Comparison of ENCODE assay signal across 9 mouse cellular contexts in the genomic region with DNA sequence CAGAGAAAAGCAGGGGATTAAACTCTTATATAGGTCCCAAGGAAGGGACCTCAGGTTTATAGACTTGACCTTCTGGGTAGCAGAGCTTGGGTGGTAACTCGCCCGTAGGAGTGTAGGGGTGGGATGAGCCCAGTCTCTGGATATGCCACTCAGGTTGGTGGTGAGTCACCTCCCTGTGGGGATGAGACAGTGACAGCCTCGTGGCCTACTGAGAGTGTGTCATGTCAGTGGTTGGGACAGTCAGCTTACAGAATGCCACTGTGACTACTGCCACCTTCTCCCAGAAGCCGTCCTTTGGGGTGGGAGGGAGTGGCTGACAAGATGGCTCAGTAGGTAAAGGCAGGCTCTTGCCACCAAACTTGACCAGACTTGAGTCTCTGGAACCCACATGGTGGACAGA. TPM values are rescaled to one million over a fixed set of nuclear protein-coding genes. Genes with fewer than 3 reads are reported as not detected.
A peak's percentile ranks its signal among the peaks of the same experiment; 100 is the strongest.
DNase-seq lines count a peak whose midpoint lies in the region; ATAC-seq and TF ChIP-seq lines count a peak whose summit lies in the region.
"Had no signal": no experiment of that assay in that cellular context is flagged by ENCODE, and none has a peak within 500 bp of the region (broad histone marks: within the 10 kb centered on the region; RNA-seq: fewer than 3 reads in every experiment).

No protein-coding gene starts in this region.

- ATAC-seq in heart, embryonic 15.5 days (replicated peaks; ENCODE audit: insufficient number of reproducible peaks, insufficient read depth, low FRiP score, low read depth) = no peak
- no peak for ATAC-seq in intestine, postnatal 0 days

- no peaks in the 10 kb centered on the region for H3K9me3 ChIP-seq in heart, embryonic 15.5 days (replicated peaks)
- no peaks in the 10 kb centered on the region for H3K9me3 ChIP-seq in intestine, postnatal 0 days (ENCODE audit: control insufficient read depth)

- no peak for DNase-seq in heart, adult 8-10 months (ENCODE audit: low spot score)
- DNase-seq in 3134 (ENCODE audit: extremely low read depth, insufficient read length, low spot score) = peak; percentile 82
- DNase-seq in thymus, postnatal 4 days = no peak
- no peak for DNase-seq in urinary bladder, postnatal 36 days (ENCODE audit: low spot score in 2 of 2)
- DNase-seq: kidney, adult 2 months; lung, postnatal 14 days had no signal

- no peaks in the 10 kb centered on the region; the same call in 1 of the 2 replicates for H3K36me3 ChIP-seq in heart, embryonic 15.5 days
- H3K36me3 ChIP-seq in C2C12 (ENCODE audit: control insufficient read depth, insufficient read depth) = peaks cover 27% of the 10 kb centered on the region
- H3K36me3 ChIP-seq in intestine, postnatal 0 days (ENCODE audit: control insufficient read depth, insufficient read depth) = peaks cover 8% of the 10 kb centered on the region; the same call in 1 of the 2 replicates

- H3K4me3 ChIP-seq in heart, embryonic 15.5 days = no peak overlapping the region
- H3K4me3 ChIP-seq in C2C12 (ENCODE audit: insufficient read depth, poor library complexity, severe bottlenecking) = no peak overlapping the region
- no peak overlapping the region for H3K4me3 ChIP-seq in intestine, postnatal 0 days (ENCODE audit: low read depth, low read length)

- 82% methylated on average over 4 of the region's 4 CpGs for WGBS in heart, embryonic 15.5 days
- 68% methylated on average over 4 of the region's 4 CpGs for WGBS in intestine, postnatal 0 days

- no peak overlapping the region for H3K9ac ChIP-seq in heart, embryonic 15.5 days
- H3K9ac ChIP-seq in intestine, postnatal 0 days (ENCODE audit: low read depth, low read length) = no peak overlapping the region

- TF ChIP-seq CTCF in C2C12 (IDR thresholded peaks at IDR 0.05; ENCODE audit: control insufficient read depth, insufficient read depth, insufficient read length) = no peak
- TF ChIP-seq CTCF in intestine, postnatal 0 days (IDR thresholded peaks at IDR 0.05; ENCODE audit: low read depth) = no peak

- H3K79me2 ChIP-seq in C2C12 (ENCODE audit: control insufficient read depth, insufficient read depth) = no peaks in the 10 kb centered on the region

- H3K27me3 ChIP-seq in heart, embryonic 15.5 days = no peaks in the 10 kb centered on the region
- H3K27me3 ChIP-seq in C2C12 (ENCODE audit: control insufficient read depth, insufficient read depth, insufficient read length) = no peaks in the 10 kb centered on the region
- no peaks in the 10 kb centered on the region for H3K27me3 ChIP-seq in intestine, postnatal 0 days (replicated peaks; ENCODE audit: control insufficient read depth, insufficient read depth, low read length)

- H3K27ac ChIP-seq in heart, embryonic 15.5 days = peak overlapping the region; percentile 98
- H3K27ac ChIP-seq in intestine, postnatal 0 days (ENCODE audit: low read depth, low read length) = 0 out of 2 replicates have a peak overlapping the region, but pooled peaks have one; percentile 69

- no peak overlapping the region for H3K4me2 ChIP-seq in heart, embryonic 15.5 days
- H3K4me2 ChIP-seq in intestine, postnatal 0 days (replicated peaks; ENCODE audit: low read depth) = no peak overlapping the region

- H3K4me1 ChIP-seq in heart, embryonic 15.5 days (replicated peaks) = peaks cover 66% of the 10 kb centered on the region
- peaks cover 26% of the 10 kb centered on the region; the same call in 1 of the 2 replicates for H3K4me1 ChIP-seq in intestine, postnatal 0 days (replicated peaks; ENCODE audit: control insufficient read depth, insufficient read depth, low read length)

- H3ac ChIP-seq in C2C12 (ENCODE audit: control insufficient read depth, insufficient read length, low read depth) = no peak overlapping the region

- H3K79me3 ChIP-seq in C2C12 (ENCODE audit: low read depth) = no peaks in the 10 kb centered on the region

TF ChIP-seq in C2C12, 6 proteins besides CTCF, POLR2A, EP300 and RAD21:
- peak; percentile 52 for TF ChIP-seq MAX (IDR thresholded peaks at IDR 0.05)
- TF ChIP-seq MYOG (IDR thresholded peaks at IDR 0.05; ENCODE audit: control insufficient read depth, extremely low read depth, insufficient read length) = no peak
- TF ChIP-seq FOSL1 (IDR thresholded peaks at IDR 0.05; ENCODE audit: insufficient read depth, low read length, poor library complexity, severe bottlenecking) = peak; percentile 2
- no peak for TF ChIP-seq CEBPB (IDR thresholded peaks at IDR 0.05; ENCODE audit: low read depth)

RNA-seq across cellular contexts. Expression of gene Trmt61a, which starts 8.5 kb away (rescaled TPM):
- polyA plus RNA-seq in heart, embryonic 15.5 days (2015; fragmentation: Nextera tagmentation; extraction: Ambion mirVana) = 6.1 and 9.0 TPM in 2 replicates
- 1 to 10 TPM; 4.0 to 5.9 (median 4.9) TPM for total RNA-seq in heart, adult 8-10 months (2022)
- polyA plus RNA-seq in C2C12 (2012; fragmentation: generic; extraction: Trizol) = 32.1 TPM
- polyA plus RNA-seq in intestine, postnatal 0 days (2015; fragmentation: Nextera tagmentation; extraction: Ambion mirVana) = 5.6 TPM in 2 replicates

RNA-seq across cellular contexts. Expression of gene Ckb, which starts 14.3 kb away (rescaled TPM):
- 315 and 319 TPM in 2 replicates for polyA plus RNA-seq in heart, embryonic 15.5 days (2015; fragmentation: Nextera tagmentation; extraction: Ambion mirVana)
- total RNA-seq in heart, adult 8-10 months (2022) = 10 to 100 TPM; 57.4 to 70.8 (median 63.8) TPM
- 61.4 TPM for polyA plus RNA-seq in C2C12 (2012; fragmentation: generic; extraction: Trizol)
- polyA plus RNA-seq in intestine, postnatal 0 days (2015; fragmentation: Nextera tagmentation; extraction: Ambion mirVana) = 628 and 645 TPM in 2 replicates

RNA-seq across cellular contexts. Expression of gene Bag5, which starts 26.7 kb away (rescaled TPM):
- 36.2 and 39.9 TPM in 2 replicates for polyA plus RNA-seq in heart, embryonic 15.5 days (2015; fragmentation: Nextera tagmentation; extraction: Ambion mirVana)
- total RNA-seq in heart, adult 8-10 months (2022) = 10 to 100 TPM; 18.9 to 20.1 (median 19.6) TPM
- 20.6 TPM for polyA plus RNA-seq in C2C12 (2012; fragmentation: generic; extraction: Trizol)
- polyA plus RNA-seq in intestine, postnatal 0 days (2015; fragmentation: Nextera tagmentation; extraction: Ambion mirVana) = 29.6 and 32.1 TPM in 2 replicates

RNA-seq across cellular contexts. Expression of gene Apopt1, which starts 26.7 kb away (rescaled TPM):
- 41.3 and 41.5 TPM in 2 replicates for polyA plus RNA-seq in heart, embryonic 15.5 days (2015; fragmentation: Nextera tagmentation; extraction: Ambion mirVana)
- 10 to 100 TPM; 33.7 to 37.7 (median 35.0) TPM for total RNA-seq in heart, adult 8-10 months (2022)
- 29.9 TPM for polyA plus RNA-seq in C2C12 (2012; fragmentation: generic; extraction: Trizol)
- 42.6 and 44.8 TPM in 2 replicates for polyA plus RNA-seq in intestine, postnatal 0 days (2015; fragmentation: Nextera tagmentation; extraction: Ambion mirVana)
